Mouse (Mus musculus) embryo, embryonic 9.5 days (tissue): ENCODE measurements around the gene Lrpap1.

Experiments used
- DNase-seq: peaks from one replicate; pipeline ENCODE4 v3.0.0-alpha.2; 2017; ENCODE audit errors: extremely low spot score

Gene Lrpap1

DNA sequence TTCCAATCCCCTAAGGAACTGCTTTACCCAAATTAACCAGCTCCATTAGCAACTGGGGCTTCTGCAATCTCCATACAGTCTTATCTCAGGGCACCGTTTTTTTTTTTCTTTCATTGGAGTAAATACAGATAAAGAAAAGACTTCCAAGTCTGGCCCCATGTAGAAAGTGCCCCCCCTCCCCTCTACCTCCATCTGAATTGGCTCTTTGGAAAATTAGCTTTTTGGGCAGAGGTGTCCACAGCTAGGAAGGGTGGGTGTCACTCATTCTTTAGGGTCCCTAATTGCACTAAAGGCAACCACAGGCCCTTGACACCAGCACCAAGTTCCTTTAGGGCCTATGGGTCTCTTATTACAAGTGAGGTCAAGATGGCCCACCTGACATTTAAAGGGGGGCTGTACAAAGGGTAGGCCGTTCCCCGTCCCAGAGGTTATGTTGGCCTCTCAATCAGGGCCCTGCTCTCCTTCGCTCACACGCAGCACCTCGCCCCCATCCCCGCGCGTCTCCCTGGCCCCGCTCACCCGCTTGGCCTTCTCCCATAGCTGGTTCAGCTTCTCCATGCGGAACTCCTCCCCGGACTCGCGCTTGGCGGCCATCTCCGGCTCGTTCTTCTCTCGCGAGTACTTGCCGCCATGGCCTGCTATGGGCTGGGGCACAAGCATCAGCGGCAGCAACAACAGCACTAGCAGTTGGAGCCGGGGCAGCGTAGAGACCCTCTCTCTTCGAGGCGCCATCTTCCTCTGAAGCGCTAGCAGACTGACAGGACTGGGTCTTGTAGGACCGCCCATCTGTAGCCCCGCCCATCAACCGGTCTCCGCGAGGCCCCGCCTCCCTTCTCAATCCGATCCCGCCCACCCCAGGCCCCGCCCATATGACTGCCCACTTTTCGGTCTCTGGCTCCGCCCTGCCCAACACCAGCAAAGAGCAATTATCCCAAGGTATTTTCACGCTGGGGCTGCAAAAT, at the start of gene Lrpap1:
Gene Lrpap1 (minus strand): TSS at position 807 of the 962 bp plus-strand sequence.
- DNase-seq = peak; percentile 99

DNA sequence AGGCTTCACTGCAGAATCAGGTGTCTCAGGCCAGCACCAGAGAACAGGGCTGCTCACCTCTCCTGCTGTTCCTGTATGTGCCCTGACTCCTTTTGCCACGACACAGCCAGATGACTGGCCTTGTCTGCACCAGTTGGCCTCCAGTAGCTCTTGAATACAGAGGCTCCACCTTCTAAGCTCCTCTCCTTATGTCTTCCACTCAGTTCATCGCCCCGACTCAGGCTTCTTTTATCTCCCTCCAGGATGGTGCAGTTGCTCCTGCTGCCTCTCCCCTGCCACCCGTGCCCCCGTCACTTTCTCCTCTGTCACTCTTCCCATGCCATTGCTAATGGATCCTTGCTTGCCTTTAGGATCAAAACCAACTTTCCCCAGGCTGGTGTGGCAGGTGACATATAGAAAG, 44.4 kb upstream of the Lrpap1 start:
- no peak for DNase-seq

DNA sequence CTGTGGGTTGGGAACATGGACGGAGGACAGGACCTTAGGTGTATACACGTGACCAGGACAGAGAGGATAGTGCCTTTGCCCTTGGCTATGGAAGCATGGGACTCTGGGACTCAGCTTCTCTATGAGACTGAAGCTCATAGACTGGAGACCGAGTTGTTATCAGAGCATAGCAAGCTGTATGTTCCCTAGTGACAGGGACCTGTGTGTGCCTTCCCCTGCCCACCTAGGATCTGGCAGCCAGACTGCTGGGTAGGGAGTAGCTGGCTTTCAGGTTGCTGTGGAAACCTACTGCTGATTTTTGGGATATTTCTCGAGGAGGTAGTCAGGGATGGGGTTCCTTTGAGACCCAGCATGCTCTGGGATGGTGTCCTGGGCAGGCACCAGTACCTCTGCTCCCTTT, 44.0 kb upstream of the Lrpap1 start:
- no peak for DNase-seq

DNA sequence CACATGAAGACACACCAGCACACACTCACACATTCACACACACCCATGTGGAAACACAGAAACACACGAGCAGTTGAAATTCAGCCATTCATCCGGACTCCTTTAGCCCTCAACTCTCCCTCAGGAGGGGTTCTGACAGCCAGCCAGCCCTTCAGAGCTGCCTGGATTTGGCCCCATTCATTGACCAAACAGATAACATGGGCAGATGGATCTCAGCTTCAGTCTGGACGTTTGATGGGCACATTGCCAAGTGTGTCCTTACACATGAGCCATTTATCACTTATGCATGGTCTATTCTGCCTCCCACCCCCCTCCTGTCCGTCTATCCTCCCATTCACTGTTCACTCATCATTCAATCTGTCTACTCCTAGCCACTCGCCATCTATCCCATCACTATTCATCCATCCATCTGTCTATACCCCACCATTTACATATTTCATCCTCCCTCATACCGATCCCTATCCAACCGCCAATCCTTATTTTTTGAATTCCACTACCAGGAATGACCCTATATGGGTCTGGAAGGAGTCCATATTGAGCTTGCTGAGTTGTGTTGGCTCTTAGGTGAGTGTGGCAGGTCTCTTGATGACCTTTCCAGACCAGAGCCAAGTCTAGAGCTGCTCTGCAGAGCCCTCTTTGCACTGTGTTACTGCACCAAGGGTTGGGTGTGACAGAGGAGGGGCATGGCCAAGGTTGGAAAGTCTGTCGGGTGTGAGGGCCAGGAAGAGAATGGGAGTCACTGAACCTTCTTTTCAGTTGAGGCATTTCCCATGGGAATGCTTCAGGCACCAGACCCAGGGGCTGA, 42.6 kb upstream of the Lrpap1 start:
- no peak for DNase-seq

DNA sequence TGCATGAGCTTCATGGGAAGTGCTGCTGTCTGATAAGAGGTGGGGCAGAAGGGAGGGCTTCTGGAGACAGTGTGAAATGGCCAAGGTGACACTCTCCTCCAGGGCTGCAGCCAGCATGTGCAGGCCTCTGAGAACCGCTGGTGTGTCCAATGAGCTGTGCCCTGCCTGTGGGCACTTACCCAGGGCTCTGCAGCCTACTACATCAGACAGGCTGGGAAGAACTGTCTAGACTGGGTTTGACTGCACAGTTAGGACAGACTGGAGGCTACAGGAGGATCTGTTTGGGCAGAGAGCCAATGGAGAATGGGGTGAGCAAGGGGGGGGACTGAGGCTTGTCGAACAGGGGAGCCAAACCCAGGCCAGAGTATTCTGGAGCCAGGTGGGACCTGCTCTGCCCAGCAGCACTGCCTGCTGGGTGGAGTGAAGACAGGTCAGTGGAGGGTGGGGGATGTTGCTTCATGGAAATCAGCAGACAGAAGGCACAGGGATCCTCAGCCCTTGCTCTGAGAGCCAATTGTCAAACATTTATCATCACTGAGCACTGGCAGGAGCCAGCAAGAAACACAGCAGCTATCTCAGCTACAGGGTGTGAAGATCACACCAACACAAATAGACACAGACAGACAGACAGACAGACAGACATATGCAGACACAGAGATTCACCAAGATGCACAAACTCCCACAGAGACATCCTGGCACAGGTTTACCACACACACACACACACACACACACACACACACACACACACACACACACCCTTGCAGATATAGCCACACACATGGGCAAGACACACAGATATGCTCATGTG, 41.8 kb upstream of the Lrpap1 start:
- no peak for DNase-seq

DNA sequence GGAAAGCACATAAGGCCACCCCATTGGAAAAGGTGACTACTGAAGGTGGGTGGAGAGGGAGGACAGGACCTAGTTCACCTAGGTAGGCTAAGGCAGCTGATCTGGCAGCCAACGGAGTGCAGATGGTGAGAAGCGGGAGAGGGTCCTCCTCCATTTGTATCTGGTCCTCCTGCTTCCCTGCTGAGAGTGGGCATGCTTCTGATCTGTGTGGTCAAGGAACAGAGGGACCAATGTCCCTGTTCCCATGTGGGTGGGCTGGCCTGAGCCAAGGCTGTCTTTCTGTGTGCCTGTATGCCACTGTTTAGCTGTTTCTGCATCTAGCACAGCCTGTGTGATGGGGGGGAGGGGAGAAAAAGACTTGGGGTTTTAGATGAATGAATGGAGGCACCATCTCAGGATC, 41.2 kb upstream of the Lrpap1 start:
- no peak for DNase-seq

DNA sequence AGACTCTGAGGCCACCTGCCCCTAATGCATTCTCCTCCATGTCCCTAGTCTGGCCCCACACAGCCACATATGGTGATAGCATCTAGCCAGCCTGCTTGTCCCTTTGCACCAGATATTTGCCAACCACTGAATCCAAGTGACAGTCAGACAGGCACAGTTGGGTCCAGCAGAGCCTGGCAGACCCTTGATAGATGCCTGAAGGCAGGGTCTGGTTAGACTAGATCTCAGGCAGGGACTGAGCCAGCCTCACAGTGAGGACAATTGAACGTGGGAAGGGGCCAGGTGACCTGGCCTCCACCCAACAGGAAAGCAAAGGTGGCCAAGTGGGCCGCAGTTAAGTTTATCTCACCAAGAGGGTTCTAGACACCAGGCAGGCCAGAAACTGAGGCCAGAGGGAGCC, 39.1 kb upstream of the Lrpap1 start:
- DNase-seq = no peak

- no peak for DNase-seq
Observed at GRCm38 (mm10) chr5:35143460-35144245, 38.1 kb upstream of the Lrpap1 start.

DNA sequence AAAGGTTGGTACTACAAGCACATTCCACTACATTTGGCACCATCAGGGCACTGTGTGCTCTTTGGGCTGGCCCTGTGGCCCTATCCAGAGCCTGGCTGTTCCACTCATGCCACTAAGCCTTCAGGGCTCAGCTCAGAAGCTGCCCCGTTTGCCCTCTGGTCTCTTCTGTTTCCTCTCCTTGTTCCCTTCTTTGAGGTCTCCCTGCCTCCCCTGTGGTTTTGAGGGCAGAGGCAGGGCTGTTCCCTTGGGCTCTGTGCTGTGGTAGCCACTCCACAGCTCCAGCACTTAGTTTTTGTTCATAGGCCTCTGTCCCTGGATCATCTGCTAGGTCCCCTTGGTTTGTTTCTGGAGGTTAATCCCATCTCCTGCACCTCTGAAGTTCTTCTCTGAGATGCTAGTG, 37.3 kb upstream of the Lrpap1 start:
- no peak for DNase-seq

DNA sequence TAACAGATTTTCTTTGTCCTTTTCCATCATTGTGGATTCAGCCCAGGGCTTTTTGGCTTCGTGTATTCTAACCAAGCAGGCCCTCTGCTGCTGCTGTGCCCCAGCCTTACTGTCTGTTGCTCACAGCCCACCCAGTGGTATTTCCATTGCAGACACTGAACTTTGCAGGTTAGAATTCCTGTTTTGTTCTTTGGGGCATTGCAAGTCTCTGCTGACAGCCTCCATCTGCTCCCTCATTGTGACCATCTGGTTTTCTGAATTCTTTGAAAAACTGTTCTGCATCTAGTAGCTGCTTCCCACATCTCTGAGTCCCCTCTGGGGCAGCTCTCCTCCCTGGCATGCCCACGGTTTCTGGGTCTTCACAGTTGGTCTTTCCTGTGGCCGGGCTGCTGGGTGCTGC, 35.8 kb upstream of the Lrpap1 start:
- DNase-seq = no peak

GRCm38 (mm10) chr5:35138183-35138611, 32.6 kb upstream of the Lrpap1 start:
- DNase-seq = no peak

- DNase-seq = no peak
Observed at GRCm38 (mm10) chr5:35137510-35138182, 32.1 kb upstream of the Lrpap1 start.

GRCm38 (mm10) chr5:35135903-35136302, 30.3 kb upstream of the Lrpap1 start:
- DNase-seq = no peak

DNA sequence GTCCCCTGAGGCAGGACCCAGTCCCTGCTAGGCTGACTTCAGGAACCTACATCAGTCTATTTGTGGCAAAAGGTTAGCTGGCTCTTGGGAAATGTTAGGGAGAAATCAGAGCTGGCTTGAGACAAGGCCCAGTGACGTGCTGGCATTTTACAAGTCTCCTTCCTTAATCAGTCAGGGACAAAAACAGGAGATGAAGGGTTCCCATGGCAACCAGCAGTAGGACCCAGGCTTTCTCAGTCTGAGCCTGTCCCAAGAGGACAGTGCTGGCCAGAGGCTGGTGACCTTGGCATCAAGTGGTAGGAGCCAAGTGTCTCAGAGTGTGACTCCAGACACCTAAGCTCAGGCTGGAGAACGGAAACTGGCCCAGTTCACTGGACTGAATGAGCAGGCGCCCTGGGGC, 28.7 kb upstream of the Lrpap1 start:
- no peak for DNase-seq

GRCm38 (mm10) chr5:35133468-35133867, 27.9 kb upstream of the Lrpap1 start:
- DNase-seq = no peak

DNA sequence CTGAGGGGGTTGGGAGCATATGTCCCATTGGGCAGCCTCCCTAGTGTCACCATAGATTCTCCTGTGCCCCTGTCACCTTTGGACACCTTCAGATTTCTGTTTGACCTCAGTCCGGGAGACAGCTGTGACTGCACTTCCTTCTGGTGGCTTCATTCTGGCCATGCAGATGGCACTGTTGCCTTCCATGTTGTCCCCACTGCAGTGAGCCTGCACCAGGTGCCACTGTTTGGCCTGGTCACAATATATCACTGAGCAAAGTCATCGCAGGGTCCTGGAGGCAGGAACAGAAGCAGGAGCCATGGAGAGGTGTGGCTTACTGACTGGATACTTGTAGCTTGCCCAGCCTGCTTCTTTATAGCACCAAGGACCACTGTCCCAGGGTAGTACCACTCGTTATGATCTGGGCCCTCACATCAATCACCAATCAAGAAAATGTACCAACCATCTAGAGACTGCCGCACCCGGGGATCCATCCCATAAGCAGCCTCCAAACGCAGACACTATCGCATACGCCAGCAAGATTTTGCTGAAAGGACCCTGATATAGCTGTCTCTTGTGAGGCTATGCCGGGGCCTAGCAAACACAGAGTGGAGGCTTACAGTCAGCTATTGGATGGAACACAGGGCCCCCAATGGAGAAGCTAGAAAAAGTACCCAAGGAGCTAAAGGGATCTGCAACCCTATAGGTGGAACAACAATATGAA, 26.9 kb upstream of the Lrpap1 start:
- DNase-seq = no peak

DNA sequence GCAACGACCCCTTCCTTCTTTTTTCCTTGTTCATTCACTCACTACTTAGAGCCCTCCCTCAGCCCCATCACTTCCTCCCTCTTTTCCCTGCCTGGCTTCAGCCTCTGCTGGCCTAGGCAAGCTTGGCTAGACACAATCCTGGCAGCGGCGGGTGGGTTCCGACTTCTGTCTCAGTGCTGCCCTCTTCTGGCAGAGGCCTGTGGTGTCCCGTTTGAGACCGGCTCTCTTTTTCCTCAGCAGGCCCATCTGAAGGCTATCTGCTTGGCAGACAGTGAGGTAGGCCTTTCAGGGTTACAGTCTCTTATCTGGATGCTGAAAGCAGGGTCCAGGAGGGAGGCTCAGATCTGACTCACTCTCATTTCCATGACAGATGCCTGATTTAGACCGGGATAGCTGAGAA, 26.2 kb upstream of the Lrpap1 start:
- peak; percentile 78 for DNase-seq

DNA sequence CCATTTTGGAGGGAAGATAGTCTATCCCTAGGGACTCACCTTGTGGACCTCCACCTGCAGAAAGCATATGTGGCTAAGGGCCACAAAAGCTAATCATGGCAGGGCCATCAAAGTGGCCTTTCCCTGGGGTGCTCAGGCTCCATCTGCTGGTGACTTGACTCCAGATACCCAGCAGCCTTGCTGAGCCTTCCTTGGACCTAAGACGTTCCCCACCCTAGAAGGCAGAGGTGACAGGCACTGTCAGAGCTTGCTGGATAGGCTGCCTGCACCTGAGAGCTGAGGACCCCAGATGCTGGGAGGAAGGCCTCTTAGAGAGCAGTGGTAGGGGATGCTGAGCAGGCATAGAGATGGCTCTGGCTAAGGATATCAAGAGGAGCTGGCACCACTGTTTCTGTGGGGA, 25.7 kb upstream of the Lrpap1 start:
- no peak for DNase-seq

DNA sequence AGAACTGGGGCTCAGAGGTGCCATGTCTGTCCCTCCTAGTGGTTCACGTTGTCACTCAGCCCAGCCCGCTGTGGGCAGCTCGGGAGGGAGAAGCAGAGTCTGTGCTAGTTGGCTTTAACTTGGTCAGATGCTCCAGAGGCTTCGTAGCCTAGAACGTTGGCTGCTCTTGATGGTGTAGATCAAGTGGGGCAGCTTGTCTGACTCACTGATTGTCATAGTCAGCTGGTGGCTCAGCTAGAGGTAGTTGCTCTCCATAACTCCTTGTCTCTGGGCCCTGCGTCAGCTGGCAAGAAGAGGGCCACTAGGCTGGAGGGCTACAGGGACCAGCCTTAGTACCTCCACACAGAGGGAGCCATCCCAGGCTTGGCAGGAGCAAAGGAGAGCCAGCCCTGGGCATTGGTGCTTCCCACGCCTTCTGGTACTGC, 24.2 kb upstream of the Lrpap1 start:
- no peak for DNase-seq

DNA sequence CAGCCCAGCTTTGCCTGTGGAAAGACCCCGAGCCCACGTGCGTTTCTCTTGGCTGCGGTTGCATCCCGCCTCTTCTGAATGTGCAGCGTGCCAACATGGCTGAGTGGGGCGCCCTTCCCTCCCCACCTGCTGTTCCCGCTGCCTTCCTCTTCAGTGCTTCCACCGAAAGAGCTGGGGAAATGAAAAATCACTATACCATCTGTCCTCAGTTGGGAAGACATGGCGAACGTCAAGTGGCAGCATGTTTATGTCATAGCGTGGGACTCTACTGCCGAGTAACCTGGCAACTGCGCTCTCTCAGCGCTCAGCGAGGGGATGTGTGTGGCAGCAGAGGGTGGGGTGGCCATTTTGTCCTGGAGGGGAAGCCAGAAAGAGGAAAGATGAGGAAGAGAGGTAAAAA, 23.6 kb upstream of the Lrpap1 start:
- no peak for DNase-seq
